ENCODE assay signal across 7 mouse cellular contexts in genomic region chr19:4439161-4439801, GRCm38 (mm10). TPM values are rescaled to one million over a fixed set of nuclear protein-coding genes. Genes with fewer than 3 reads are reported as not detected.
DNase-seq lines count a peak whose midpoint lies in the region; ATAC-seq and TF ChIP-seq lines count a peak whose summit lies in the region.

TSS of gene Rhod (minus strand) at chr19:4439432.

- peak within 1 kb of the TSS; percentile 94 for H3K4me2 ChIP-seq in intestine, postnatal 0 days (replicated peaks; ENCODE audit: low read depth)

- no peak for DNase-seq in G1E (ENCODE audit: low spot score)
- peak; percentile 84 for DNase-seq in adrenal gland, postnatal 25 days
- DNase-seq in gastrocnemius, postnatal 25 days, result peak; percentile 43
- DNase-seq in lung, adult 18-20 months, result peak; percentile 73 to 82
- peak; percentile 74 for DNase-seq in ovary, postnatal 36 days (ENCODE audit: low spot score)

- peak within 1 kb of the TSS; percentile 86 for H3K9ac ChIP-seq in intestine, postnatal 0 days (ENCODE audit: low read depth, low read length)

- under 1% methylated on average over 42 of the region's 51 CpGs for WGBS in intestine, postnatal 0 days

- no peak for ATAC-seq in G1E (ENCODE audit: extremely low read depth, insufficient number of reproducible peaks, low FRiP score, poor library complexity, severe bottlenecking)
- ATAC-seq in intestine, postnatal 0 days, result peak; percentile 32
- no peak for ATAC-seq in monocyte, adult 5-6 weeks (replicated peaks; ENCODE audit: insufficient number of reproducible peaks, low FRiP score, low TSS enrichment, poor library complexity, severe bottlenecking)

- H3K4me3 ChIP-seq in G1E (ENCODE audit: low read depth, low read length), result peak within 1 kb of the TSS; percentile 69
- H3K4me3 ChIP-seq in intestine, postnatal 0 days (ENCODE audit: low read depth, low read length), result peak within 1 kb of the TSS; percentile 70

- no peaks in the 10 kb centered on the region for H3K9me3 ChIP-seq in G1E (replicated peaks)
- H3K9me3 ChIP-seq in intestine, postnatal 0 days (ENCODE audit: control insufficient read depth), result no peaks in the 10 kb centered on the region

- H3K36me3 ChIP-seq in G1E (replicated peaks), result no peaks in the 10 kb centered on the region
- no peaks in the 10 kb centered on the region; the same call in 1 of the 2 replicates for H3K36me3 ChIP-seq in intestine, postnatal 0 days (ENCODE audit: control insufficient read depth, insufficient read depth)

- H3K27me3 ChIP-seq in G1E (ENCODE audit: insufficient read depth, low read length), result peaks cover 31% of the 10 kb centered on the region
- H3K27me3 ChIP-seq in intestine, postnatal 0 days (replicated peaks; ENCODE audit: control insufficient read depth, insufficient read depth, low read length), result no peaks in the 10 kb centered on the region

- peak within 1 kb of the TSS; percentile 89 for H3K27ac ChIP-seq in intestine, postnatal 0 days (ENCODE audit: low read depth, low read length)

- no peak for TF ChIP-seq CTCF in G1E (IDR thresholded peaks at IDR 0.05; ENCODE audit: low read depth, low read length)
- TF ChIP-seq CTCF in intestine, postnatal 0 days (IDR thresholded peaks at IDR 0.05; ENCODE audit: low read depth), result peak; percentile 32; the same call in 1 of the 2 replicates

- H3K4me1 ChIP-seq in G1E (ENCODE audit: insufficient read depth, low read depth, low read length), result peaks cover 50% of the 10 kb centered on the region
- 0 out of 2 replicates have a peak, but pooled peaks cover 5% of the 10 kb centered on the region for H3K4me1 ChIP-seq in intestine, postnatal 0 days (replicated peaks; ENCODE audit: control insufficient read depth, insufficient read depth, low read length)

RNA-seq across cellular contexts. Expression of gene Rhod, which starts in this region (rescaled TPM):
- 2.0 and 2.6 TPM in 2 replicates for total RNA-seq in G1E (2014; fragmentation: Nextera tagmentation)
- 6.0 and 7.8 TPM in 2 replicates for total RNA-seq in G1E (2017)
- 1.1 and 1.6 TPM in 2 replicates for polyA plus RNA-seq in G1E (2012)
- total RNA-seq in adrenal gland, postnatal 25 days (2021), result 26.8 and 30.4 TPM in 2 replicates
- total RNA-seq in gastrocnemius, postnatal 25 days (2021), result under 1 TPM; 0.56 to 0.75 TPM
- polyA plus RNA-seq in intestine, postnatal 0 days (2015; fragmentation: Nextera tagmentation; extraction: Ambion mirVana), result 54.8 and 60.3 TPM in 2 replicates
- not detected in 3 replicates for total RNA-seq in monocyte, adult 5-6 weeks (2017)

Comparison
In these comparisons a context has a peak if more than half of its experiments do, and no peak if none do; other contexts are left out.
1. RNA of gene Rhod (polyA plus RNA-seq): 54.8 to 60.3 TPM in intestine, postnatal 0 days; 1.1 to 1.6 TPM in G1E; every median in the first group is over 10 times any median in the second.
2. Peak in DNase-seq in gastrocnemius, postnatal 25 days; RNA of the gene not detected or under 1 TPM.